Mouse (Mus musculus) bone marrow, adult 2 months (tissue): ENCODE results near the gene Slfn4. TPM values are rescaled to one million over a fixed set of nuclear protein-coding genes. Genes with fewer than 3 reads are reported as not detected.
"Not testable (repeated sequence)": the region's sequence is repeated elsewhere in the genome, so short reads cannot be mapped to it uniquely, and the experiment has no call there.

Experiments
- H3K27ac ChIP-seq: fragments of 200-500 bp; 2 replicates; pipeline ENCODE4 v1.5.1; 2012; ENCODE audit warnings: low read depth, mild to moderate bottlenecking, control low read depth, inconsistent platforms, low read length; ENCODE audit not compliant: control insufficient read depth, poor library complexity, insufficient read depth
- H3K4me1 ChIP-seq: fragments of 200-500 bp; 2 replicates; pipeline ENCODE4 v1.6.1; 2011; ENCODE audit warnings: low read length; ENCODE audit not compliant: control insufficient read depth, insufficient read depth
- H3K4me3 ChIP-seq: fragments of 200-500 bp; replicated peaks from 2 replicates; pipeline ENCODE3; 2011; ENCODE audit warnings: mild to moderate bottlenecking, low read depth, low read length, control low read depth; ENCODE audit not compliant: control insufficient read depth
- CTCF ChIP-seq: fragments of 200-500 bp; IDR thresholded peaks from 2 replicates; pipeline ENCODE4 v1.5.1; 2011; ENCODE audit warnings: low read length, control low read depth; ENCODE audit not compliant: control insufficient read depth, insufficient read depth
- POLR2A ChIP-seq: fragments of 200-500 bp; IDR thresholded peaks from 2 replicates; pipeline ENCODE4 v1.6.1; 2011; ENCODE audit warnings: low read depth, mild to moderate bottlenecking, control low read depth, low read length, borderline replicate concordance; ENCODE audit not compliant: control insufficient read depth
- WGBS: fragments of 180-500 bp; shearing (Covaris S2); methylation state at CpG from one replicate; pipeline ENCODE4 v1.1.7; 2018; 5-methylcytosine and 5-hydroxymethylcytosine counted together
- polyA plus RNA-seq: library from polyadenylated mRNA; stranded (reverse); fragments of >200 nt; gene quantifications from 2 replicates; pipeline ENCODE4 v1.2.4, GENCODE M21; 2011; ENCODE audit warnings: low replicate concordance; ENCODE audit not compliant: missing spikeins, insufficient read depth, insufficient read length

The Slfn4 gene
- 20.7 and 100.0 TPM in 2 replicates for polyA plus RNA-seq

- 57% methylated on average over 12 of the region's 12 CpGs for WGBS
- peak within 1 kb of the TSS; percentile 61 for H3K4me3 ChIP-seq
- TF ChIP-seq POLR2A (no peak), CTCF (no peak)
- peaks cover 6% of the 10 kb centered on the region for H3K4me1 ChIP-seq
- peak within 1 kb of the TSS; percentile 83 for H3K27ac ChIP-seq
These were observed at the start of gene Slfn4 for GRCm38 (mm10) chr11:83174948-83175539. Gene Slfn4 (plus strand): TSS chr11:83175186.

GRCm38 (mm10) chr11:83125633-83126032 lies 49.4 kb upstream of the Slfn4 start:
- not testable (repeated sequence) for H3K27ac ChIP-seq, H3K4me1 ChIP-seq, H3K4me3 ChIP-seq
- 50% methylated on average over 1 of the region's 1 CpGs for WGBS

GRCm38 (mm10) chr11:83137253-83137652 lies 37.7 kb upstream of the Slfn4 start:
- not testable (repeated sequence) for H3K4me1 ChIP-seq, H3K4me3 ChIP-seq, H3K27ac ChIP-seq
- 100% methylated on average over 1 of the region's 2 CpGs for WGBS

GRCm38 (mm10) chr11:83148939-83149338 lies 26.0 kb upstream of the Slfn4 start:
- not testable (repeated sequence) for H3K4me1 ChIP-seq
- WGBS, result no CpG with 5 or more reads among the region's 1 CpGs

GRCm38 (mm10) chr11:83191134-83191893 lies 16.3 kb downstream of the Slfn4 start, which contains the start of gene Slfn3:
Gene Slfn3 (plus strand): TSS chr11:83191330.
- peak within 1 kb of the TSS; percentile 69; the same call in 1 of the 2 replicates for H3K27ac ChIP-seq
- under 1% methylated on average over 12 of the region's 12 CpGs for WGBS
- TF ChIP-seq CTCF, result no peak

More at GRCm38 (mm10) chr11:83148939-83149338, 26.0 kb upstream of the Slfn4 start:
- H3K27ac ChIP-seq, H3K4me3 ChIP-seq: not testable (repeated sequence)

GRCm38 (mm10) chr11:83192001-83192400 lies 17.0 kb downstream of the Slfn4 start:
- WGBS, result 6% methylated on average over 3 of the region's 3 CpGs

More at GRCm38 (mm10) chr11:83191134-83191893, 16.3 kb downstream of the Slfn4 start, which contains the start of gene Slfn3:
- Histone ChIP-seq H3K4me1 (peaks cover 5% of the 10 kb centered on the region; the same call in 1 of the 2 replicates), H3K4me3 (peak within 1 kb of the TSS; percentile 70)

GRCm38 (mm10) chr11:83205002-83205401 lies 30.0 kb downstream of the Slfn4 start:
- Histone ChIP-seq H3K4me1 (no peaks in the 10 kb centered on the region), H3K4me3 (no peak overlapping the region), H3K27ac (no peak overlapping the region)
- TF ChIP-seq POLR2A (no peak), CTCF (no peak)

More at GRCm38 (mm10) chr11:83192001-83192400, 17.0 kb downstream of the Slfn4 start:
- TF ChIP-seq CTCF, result no peak
- TF ChIP-seq POLR2A, result no peak
- Histone ChIP-seq H3K27ac (peak overlapping the region; percentile 69; the same call in 1 of the 2 replicates), H3K4me3 (peak overlapping the region; percentile 69), H3K4me1 (peaks cover 5% of the 10 kb centered on the region; the same call in 1 of the 2 replicates)

- no peak overlapping the region for H3K27ac ChIP-seq
These were observed 41.1 kb downstream of the Slfn4 start for GRCm38 (mm10) chr11:83216119-83216518.

GRCm38 (mm10) chr11:83221328-83221877 lies 46.4 kb downstream of the Slfn4 start:
- 41% methylated on average over 1 of the region's 1 CpGs for WGBS
- H3K4me1 ChIP-seq, result peaks cover 4% of the 10 kb centered on the region
- H3K27ac ChIP-seq, result no peak overlapping the region
- TF ChIP-seq CTCF, result no peak
- H3K4me3 ChIP-seq, result no peak overlapping the region

More at GRCm38 (mm10) chr11:83216119-83216518, 41.1 kb downstream of the Slfn4 start:
- Histone ChIP-seq H3K4me1 (no peaks in the 10 kb centered on the region), H3K4me3 (no peak overlapping the region)
- WGBS, result 86% methylated on average over 1 of the region's 1 CpGs
- no peak for TF ChIP-seq CTCF
- no peak for TF ChIP-seq POLR2A
